Mouse (Mus musculus): ENCODE measurements around the gene Ric3.

The Ric3 gene

DNA sequence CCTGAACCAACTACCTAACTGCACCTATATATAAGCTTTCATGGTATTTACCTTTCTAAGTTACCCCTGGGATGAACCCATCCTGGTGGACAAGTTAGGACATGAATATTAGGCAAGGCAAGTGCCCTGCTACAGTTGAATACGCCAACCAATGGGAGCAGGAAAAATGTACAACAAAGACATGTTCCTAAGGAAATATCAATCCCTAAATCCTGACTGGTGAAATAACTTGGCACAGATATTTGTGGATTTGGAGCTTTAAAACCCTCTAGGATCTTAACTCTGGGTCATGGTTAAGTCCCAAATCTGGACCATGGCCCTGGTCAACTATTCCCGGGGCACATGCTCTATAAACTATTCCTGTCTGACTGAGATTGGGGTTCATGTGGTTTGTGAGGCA lies 37.3 kb downstream of the Ric3 start:
- DNase-seq (ENCODE audit: low spot score in 2 of 2): no peak

DNA sequence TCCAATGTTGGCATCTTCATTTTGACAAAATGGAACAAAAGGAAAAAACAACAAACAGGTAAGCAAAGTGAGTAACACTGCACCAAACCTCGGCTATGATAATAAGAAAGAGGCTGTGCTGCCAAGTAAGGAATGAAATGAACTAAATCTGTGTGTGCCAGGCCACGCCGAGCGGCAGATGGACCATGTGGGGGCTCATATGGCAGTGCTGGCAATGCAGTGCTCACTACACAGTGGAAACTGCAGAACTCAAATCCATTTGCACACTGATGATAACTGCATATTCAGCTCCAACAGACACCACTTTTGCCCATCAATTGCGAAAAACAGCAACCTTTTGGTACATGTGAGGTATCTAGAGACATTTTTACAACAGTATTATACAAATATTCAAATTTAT lies 43.7 kb downstream of the Ric3 start:
- DNase-seq (ENCODE audit: low spot score in 2 of 2): peak in 1 of 2 experiments; percentile 52

DNA sequence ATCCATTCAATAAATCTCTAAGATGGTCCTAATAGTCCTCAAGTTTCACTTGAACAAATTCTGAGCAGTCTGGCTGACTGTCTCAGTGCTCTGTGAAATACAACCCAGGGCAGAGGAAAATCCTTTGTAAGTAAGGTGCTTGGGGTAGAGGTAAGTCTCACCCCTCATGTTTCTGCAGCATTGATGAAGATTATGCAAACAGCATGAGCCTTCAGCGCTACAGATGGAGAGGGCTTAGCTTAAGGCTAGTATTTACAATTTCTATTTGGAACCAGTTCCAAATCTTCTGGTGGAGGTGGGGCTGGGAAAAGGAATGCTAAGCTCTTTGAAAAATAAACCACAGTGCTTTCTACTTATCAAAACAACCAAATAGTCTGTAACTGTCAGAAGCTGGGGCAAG lies 44.1 kb downstream of the Ric3 start:
- no peak for DNase-seq (ENCODE audit: low spot score in 2 of 2)

DNA sequence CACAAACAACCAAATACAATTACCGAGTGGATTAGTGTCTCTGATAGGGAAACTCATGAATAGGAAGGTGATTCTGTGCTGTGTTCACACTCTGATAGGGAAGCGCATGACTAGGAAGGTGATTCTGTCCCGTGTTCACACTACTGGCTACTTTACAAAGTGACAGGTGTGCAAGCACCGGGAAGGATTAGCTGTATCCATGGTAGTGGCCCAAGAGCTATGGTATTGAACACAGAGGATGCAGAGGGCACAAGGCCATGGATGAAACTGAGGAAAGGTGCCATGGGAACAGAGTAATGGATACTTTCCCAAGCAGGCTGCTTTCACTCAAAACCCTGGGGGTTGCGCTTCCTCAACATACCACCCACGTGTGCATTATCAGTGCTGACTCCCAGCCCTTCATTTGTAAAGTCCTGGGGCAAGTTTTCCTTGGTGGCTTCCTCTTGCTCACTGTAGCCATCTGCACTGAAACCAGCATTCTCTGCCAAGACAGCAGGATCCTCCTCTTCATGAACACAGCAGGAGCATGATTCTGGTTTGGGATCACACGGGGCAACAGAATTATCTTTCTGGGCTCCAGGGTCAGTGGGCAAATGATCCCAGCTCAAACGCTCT lies 44.9 kb downstream of the Ric3 start:
- no peak for DNase-seq (ENCODE audit: low spot score in 2 of 2)

DNA sequence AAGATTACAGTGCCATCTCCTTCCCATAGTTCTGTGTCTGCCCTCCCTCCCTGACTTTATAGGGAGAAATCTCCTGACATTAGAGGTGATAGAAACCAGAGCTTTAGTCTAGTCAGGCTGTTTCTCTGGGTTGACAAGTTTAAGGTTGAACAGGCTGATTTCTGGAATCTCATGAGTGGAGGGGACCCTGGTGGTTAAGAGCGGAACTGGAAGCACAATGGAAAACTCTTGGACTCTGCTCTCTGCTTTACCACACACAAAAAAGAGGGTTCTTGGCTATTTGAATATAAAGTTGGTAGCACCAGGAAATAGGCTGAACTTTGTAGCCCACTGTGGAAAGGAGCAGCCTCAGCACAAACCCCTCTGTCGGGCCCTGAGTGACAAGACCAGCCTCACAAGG lies 51.1 kb downstream of the Ric3 start:
- DNase-seq (ENCODE audit: low spot score in 2 of 2): no peak

DNA sequence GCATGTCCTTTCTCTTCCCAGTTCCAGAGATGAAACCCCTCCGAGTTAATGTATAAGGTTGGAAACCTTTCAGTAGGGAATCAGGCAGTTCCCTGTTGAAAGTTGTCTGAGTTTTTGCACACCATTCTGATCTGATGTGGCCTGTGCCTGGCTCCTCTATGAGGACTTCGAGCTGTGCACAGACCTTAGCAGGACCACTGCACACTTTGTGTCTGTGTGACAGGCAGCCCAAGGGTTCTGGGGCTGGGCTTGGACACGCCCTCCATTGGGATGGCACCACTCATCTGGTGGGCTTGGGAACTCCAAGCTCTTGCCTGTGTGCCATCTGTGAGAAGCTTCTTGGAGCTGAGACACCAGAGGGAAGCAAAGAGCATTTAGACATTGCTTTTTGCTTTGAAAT lies 51.8 kb downstream of the Ric3 start:
- no peak for DNase-seq (ENCODE audit: low spot score in 2 of 2)

DNA sequence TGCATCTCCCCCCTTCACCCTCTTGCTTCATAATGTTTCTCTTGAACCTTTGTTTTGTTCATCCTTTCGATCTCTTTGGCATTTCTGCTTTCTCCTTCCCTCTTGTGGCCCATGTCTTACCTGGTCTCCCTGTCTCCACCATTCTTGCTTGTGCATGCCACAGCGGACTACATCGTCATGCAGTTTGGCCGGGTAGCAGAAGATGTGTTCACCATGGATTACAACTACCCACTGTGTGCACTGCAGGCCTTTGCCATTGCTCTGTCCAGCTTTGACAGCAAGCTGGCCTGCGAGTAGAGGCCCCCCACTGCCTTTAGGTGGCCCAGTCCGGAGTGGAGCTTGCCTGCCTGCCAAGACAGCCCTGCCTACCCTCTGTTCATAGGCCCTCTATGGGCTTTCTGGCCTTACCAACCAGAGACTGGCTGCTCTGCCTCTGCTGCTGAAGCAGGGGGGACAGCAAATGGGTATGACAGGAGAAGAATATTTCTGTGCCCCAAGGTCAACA lies 53.1 kb downstream of the Ric3 start:
- DNase-seq (ENCODE audit: low spot score in 2 of 2): no peak

DNA sequence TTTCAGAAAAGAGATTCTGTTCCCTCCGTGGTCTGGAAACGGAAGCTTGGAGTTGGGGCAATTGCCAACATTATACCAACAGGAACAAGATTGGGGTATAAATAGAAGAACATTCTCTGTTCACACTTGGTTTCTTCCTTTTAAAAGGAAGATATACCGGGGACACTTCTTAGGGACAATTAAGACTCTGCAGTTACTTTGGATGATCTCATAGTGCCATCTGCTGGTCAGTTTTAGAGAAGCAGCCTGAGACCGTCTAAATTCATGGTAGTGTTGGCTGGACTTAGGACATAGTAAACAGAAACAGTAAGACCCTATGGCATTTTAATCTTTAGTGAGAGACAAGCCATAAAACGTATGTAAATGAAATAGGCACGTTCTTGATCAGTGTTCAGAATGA lies 54.9 kb downstream of the Ric3 start:
- peak; percentile 78 to 85 for DNase-seq (ENCODE audit: low spot score in 2 of 2)

DNA sequence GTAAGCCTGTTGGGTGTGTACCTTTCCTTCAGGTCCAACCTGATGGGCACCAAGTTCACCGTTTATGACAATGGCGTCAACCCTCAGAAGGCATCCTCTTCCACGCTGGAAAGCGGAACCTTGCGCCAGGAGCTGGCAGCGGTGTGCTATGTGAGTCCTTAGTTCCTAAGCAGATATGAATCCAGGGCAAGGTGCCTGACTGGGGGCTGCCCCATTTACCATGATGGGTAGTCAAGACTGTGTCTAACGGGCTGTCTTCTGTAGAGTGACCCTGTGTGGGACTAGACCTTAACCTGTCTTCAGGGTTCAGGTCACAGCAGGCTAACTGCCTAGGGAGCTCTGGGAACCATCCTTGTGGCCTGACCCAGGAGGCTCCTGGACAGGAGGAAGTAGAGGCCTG lies 55.4 kb downstream of the Ric3 start:
- DNase-seq (ENCODE audit: low spot score in 2 of 2): no peak

DNA sequence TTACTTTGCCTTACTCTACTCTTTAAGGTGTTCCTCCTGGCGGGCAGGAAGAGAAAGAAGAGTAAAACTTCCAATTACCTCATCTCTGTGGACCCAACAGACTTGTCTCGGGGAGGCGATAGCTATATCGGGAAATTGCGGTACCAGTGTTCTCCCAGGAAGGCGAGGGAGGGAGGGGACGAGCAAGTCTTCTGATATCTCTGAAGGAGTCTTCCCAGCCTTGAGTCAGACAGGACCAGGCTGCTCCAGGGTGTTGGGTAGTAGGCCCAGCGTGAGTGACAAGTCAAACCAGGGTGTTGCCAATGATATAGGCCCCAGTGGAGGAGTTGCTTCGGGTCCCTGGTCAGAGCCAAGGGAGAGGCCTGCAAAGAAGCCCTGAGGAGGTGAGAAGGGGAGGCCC lies 56.2 kb downstream of the Ric3 start:
- DNase-seq (ENCODE audit: low spot score in 2 of 2): no peak

DNA sequence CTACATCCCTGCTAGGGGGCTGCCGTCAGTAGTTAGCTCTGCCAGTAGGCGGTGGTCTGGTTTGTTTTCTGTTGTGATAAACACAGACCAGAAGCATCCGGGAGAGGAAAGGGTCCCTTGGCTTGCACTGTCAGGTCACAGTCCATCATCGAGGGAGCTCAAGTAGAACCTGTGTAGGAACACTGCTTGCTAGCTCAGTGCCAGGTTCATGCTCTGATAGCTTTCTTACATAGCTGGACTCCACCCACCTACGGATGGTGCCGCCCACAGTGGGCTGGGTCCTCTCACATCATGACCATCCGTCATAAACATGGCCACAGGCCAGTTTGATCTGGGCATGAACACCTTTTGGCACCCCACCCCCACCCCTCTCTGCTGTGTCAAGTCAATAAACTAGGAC lies 57.4 kb downstream of the Ric3 start:
- DNase-seq (ENCODE audit: low spot score in 2 of 2): no peak

DNA sequence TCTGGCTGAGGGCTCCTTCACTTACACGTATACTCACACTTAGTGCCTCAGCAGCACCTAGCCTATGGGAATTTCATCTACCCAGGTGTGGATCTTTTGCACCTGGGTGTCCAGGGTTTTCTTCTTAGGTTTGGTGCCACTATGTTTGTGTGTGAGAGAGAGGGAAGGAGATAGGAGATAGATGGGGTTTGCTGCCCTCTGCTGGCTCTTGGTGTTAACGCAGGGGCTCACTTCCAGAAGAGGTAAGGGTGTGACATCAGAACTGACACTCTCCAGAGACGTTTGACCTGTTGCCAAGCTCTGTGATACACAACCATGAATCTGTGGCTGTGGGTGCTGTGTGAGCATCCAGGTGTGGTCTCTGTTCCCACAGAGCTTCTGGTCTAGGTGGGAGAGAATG lies 61.7 kb downstream of the Ric3 start:
- DNase-seq (ENCODE audit: low spot score in 2 of 2): peak; percentile 79 to 85

DNA sequence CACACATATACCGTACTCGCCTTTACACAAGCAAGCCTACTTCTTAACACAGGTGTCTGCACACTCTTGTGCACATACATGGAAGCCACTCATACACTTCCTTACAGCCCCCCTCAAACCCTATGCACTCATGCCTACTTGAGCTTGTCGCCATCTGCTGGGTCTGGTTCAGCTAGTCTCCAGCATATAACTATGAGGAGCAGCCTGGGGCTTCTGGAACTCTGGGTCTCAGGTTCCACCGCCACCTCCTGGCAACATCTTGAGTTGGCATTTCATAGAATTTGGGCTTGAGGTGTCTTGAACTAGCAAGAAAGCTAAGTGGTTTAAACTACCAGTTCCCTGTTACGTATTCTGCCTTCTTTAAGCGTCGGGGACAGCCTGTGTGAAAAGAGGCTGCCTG lies 63.9 kb downstream of the Ric3 start:
- DNase-seq (ENCODE audit: low spot score in 2 of 2): no peak

DNA sequence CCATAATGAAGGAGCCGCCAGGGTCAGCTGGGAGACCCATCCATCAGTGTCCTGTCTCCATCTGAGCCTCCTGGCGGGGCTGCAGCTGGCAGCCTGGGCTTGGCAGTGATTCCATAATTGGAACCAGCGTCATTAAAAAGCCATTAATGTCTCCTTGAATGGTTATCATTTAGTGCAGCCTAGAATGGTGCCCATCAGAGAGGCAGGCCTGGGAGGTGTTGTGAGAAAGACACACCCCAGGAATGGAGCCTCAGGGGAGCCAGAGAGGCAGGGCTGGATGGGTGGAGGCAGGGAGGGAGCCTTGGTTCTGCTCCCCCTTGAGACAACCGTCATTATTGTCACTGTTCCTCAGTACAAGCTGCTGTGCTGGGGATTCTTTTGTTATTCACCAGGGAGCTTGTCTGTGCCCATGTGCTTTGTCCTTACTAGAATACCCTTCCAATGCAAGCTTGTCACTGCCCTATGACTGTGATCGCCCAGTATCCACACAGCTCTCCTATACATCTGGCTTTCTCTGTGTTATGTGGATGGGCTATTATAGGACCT lies 66.7 kb downstream of the Ric3 start:
- DNase-seq (ENCODE audit: low spot score in 2 of 2): no peak

DNA sequence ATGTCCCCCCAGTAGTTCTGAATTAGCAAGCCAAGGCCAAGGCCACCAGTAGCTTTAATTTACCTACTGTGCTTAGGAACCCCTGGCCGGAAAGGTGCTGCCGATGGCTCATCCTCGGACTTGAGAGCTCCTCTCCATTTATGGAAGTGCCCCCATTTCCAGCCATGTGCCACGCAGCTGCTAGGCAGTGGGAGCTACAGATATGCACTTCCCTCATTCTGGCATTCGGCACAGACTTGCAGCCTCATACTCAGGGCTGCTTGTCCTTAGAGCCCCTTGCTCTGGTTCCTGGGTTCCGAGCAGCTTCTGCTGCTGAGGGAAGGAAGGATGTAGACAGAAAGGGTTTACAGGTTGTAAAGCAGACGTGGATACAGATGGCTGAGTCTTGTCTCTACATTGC lies 68.3 kb downstream of the Ric3 start:
- no peak for DNase-seq (ENCODE audit: low spot score in 2 of 2)

DNA sequence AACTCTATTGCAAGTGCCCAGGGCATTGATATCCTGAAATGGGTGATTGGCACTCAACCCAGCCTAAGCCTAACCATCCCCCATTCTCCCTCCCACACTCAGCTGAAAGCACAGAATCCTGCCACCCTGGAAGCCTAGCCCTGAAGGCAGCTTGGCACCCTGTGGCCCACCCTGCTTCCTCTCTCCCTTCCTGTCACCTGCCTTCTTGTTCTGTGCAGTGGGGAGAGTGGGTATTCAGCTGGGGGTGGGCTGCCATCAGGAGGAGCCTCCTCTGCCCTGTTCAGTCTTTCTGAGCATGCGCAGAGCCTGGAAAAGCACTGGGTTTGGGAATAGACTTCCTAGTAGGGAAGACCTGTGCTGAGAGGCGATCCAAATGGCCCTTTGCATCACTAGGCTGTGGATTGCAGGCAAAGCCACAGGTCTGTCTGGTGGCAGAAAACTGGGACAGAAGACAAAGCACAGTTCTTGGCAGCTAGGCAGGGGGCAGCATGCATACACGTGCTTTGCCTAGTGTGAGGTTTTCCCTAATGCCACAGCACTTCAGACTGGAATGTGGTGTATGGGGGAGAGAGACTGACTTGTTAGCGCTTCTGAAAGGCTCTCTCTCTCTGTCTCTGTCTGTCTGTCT lies 70.0 kb downstream of the Ric3 start:
- peak in 1 of 2 experiments; percentile 68 for DNase-seq (ENCODE audit: low spot score in 2 of 2)

DNA sequence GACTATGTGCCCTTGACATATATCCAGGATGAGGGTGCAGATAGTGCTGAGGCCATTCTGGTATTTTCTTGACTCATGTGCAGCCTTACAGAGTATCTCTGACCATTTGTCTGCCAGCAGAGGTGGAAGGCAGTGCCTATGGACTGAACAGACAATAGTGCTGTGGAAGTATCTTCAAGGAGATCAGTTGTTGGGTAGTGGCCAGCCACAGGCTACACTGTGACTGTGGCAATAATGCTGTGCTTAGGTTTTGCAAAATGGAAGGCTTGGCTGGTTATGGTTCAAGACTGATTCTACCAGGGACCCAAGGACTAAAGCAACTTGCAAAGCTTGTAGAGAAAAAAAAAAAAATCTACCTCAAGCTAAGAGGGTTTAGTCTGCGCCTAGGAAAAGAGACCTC lies 70.6 kb downstream of the Ric3 start:
- no peak for DNase-seq (ENCODE audit: low spot score in 2 of 2)

DNA sequence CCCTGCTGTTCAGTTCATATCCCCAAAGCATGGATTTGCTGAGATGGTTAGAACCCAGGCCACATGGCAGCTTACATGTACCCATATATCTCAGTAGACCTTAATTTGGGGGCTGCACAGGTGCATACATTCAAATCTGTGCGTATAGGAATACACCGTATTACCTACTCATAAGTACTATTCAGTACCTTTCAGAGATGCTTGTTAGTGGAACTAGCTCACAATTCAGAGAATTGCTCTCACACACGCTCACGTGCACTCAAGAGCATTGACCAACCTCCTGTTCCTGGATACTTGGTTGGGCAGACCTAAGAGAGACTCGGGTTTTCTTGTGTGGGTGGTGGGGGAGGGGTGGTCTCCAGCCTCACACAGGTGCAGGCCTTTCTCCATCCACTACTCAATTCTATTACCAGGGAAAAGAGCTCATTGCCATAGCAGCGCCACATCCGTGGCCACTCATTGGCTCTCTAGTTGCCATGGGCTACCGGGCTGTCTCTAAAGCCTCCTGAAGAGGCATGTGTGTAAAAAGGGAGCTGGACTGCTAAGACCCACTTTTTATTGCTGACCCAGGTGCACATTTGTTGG lies 71.4 kb downstream of the Ric3 start:
- peak; percentile 69 to 78 for DNase-seq (ENCODE audit: low spot score in 2 of 2)

DNA sequence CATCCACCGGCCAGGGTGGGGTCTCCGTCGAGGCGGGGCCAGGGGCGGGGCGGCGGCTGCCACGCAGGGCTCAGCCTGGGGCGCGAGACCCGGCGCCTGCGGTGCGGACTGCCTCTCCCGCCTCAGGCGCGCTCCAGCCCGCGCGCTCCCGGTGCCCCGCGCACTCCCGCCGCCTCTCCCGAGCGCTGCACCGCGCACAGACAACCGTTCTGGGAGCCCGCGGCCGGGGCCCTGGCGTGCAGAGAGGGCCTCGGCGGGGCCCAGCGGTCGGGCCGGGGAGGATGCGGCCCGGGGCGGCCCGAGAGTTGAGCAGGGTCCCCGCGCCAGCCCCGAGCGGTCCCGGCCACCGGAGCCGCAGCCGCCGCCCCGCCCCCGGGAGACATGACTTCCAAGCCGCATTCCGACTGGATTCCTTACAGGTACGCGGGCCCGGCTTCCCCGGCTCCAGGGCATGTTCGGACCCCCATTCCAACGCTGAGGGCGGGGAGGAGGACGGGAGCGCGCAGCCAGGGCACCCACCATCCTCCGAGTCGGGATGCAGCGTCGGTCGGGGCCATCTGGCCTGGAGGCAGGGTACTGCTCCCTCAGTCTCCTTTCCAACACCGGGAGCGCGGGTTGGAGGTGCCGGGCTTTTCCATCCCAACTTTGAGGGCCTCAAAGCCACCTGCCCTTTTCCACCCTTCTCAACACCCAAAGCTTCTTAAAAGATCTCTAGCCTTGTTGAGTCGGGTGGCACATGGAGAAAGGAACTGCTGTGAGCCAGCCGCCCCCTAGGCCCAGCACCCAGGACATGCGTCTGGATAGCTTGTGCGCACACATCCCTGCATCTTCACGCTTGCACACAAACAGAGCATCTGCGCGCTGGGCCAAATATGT lies 72.2 kb downstream of the Ric3 start:
- DNase-seq (ENCODE audit: low spot score in 2 of 2): peak in 1 of 2 experiments; percentile 63

DNA sequence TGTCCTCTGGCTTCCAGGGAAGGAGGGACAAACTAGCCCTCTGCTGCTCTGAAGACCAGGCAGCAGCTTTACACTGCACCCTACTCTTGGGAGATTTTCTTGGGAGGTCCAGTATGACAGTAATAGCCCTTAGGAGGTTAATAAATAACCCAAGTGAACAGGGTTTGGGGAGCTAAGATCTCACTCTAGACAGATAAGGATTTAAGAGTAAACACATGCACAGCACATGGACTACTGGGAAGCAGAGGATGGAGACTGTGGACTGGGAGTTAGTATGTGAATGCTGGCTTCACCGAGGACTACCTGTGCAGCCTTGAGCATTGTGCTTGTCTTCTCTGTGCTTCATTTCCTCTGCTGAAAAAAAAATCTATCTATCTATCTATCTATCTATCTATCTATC lies 73.9 kb downstream of the Ric3 start:
- no peak for DNase-seq (ENCODE audit: low spot score in 2 of 2)

DNA sequence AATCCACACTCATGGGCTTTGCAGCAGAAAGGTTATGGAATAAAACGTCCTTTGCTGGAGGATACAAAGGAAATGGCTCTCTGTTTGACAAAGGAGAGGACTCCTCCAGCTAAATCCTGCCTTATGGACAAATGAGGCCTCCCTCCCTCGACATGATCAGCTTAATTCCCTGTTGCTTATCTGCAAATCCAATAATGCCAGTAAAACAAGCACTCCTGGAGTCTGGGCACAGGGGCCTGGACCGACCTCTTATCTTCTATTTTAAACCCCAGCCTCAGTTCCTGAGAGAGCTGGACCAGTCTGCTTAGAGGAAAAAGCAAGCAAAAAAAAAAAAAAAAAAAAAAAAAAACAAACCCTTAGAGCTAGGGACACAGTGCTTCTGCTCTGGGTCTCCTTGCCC lies 79.5 kb downstream of the Ric3 start:
- DNase-seq (ENCODE audit: low spot score in 2 of 2): no peak

DNA sequence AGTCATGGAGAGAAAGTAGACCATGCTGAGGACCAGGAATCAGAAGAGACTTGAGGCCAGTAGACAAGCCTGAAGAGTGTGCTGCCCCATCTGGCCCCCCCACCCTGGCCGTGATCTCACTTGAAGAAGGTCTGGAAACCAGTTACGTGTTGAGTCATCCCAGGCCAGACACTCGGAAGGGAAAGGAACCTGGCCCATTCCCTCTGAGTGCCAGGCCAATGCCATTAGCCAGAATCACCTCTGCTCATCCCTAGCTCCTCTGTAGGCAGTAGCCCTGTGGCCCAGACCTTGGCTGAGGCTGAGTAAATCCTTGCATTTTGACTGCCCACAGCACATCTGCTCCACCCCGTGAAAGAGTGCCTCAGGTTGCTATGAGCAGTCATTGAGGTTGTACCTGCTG lies 81.2 kb downstream of the Ric3 start:
- no peak for DNase-seq (ENCODE audit: low spot score in 2 of 2)
